Mouse (Mus musculus): ENCODE measurements around the gene Casp8.
"Not testable (repeated sequence)": the region's sequence is repeated elsewhere in the genome, so short reads cannot be mapped to it uniquely, and the experiment has no call there.

DNA sequence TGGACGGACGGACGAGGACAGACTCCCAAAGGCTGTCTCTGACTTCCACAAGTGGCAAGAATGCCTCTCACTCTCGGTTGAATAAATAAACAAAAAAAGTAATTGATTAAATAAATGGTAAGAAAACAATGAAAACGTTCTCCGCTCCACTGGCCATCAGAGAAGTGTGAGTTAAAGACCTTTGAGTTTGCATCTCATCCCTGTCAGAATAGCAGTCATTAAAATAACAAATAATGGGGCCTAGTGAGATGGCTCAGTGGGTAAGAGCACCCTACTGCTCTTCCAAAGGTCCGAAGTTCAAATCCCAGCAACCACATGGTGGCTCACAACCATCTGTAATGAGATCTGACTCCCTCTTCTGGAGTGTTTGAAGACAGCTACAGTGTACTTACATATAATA is 5.5 kb downstream of the Casp8 start:
- TF ChIP-seq CTCF, POLR2A (IDR thresholded peaks at IDR 0.05; ENCODE audit: insufficient read depth, low read depth, low read length): not testable (repeated sequence)
